Mouse (Mus musculus) kidney, adult 2 months (tissue): Measurements from ENCODE around the gene Psmd11. TPM values are rescaled to one million over a fixed set of nuclear protein-coding genes. Genes with fewer than 3 reads are reported as not detected.
A peak's percentile ranks its signal among the peaks of the same experiment; 100 is the strongest.

ENCODE experiments used
- DNase-seq: peaks from one replicate; pipeline ENCODE4 v3.0.0; 2021
- H3K27ac ChIP-seq: fragments of 200-500 bp; 2 replicates; pipeline ENCODE4 v1.5.1; 2012; ENCODE audit warnings: low read depth, low read length, control low read depth, inconsistent platforms; ENCODE audit not compliant: insufficient read depth
- H3K27me3 ChIP-seq: fragments of 200-500 bp; replicated peaks from 2 replicates; pipeline ENCODE4 v1.6.1; 2012; ENCODE audit warnings: mild to moderate bottlenecking, moderate library complexity, low read length, inconsistent platforms; ENCODE audit not compliant: control insufficient read depth, insufficient read depth
- H3K36me3 ChIP-seq: fragments of 200-500 bp; 2 replicates; pipeline ENCODE4 v1.6.1; 2012; ENCODE audit warnings: mild to moderate bottlenecking, moderate library complexity, low read length, inconsistent platforms; ENCODE audit not compliant: control insufficient read depth, insufficient read depth
- H3K4me1 ChIP-seq: fragments of 200-500 bp; 2 replicates; pipeline ENCODE4 v1.6.1; 2011; ENCODE audit warnings: low read length; ENCODE audit not compliant: control insufficient read depth, insufficient read depth
- H3K4me3 ChIP-seq: fragments of 200-500 bp; 2 replicates; pipeline ENCODE4 v1.5.1; 2011; ENCODE audit warnings: mild to moderate bottlenecking, low read depth, low read length, control low read depth; ENCODE audit not compliant: insufficient read depth
- CTCF ChIP-seq: fragments of 200-500 bp; conservative IDR thresholded peaks from 2 replicates; pipeline ENCODE4 v1.5.1; 2011; ENCODE audit warnings: low read depth, mild to moderate bottlenecking, control low read depth, low read length, moderate library complexity, mixed read lengths; ENCODE audit not compliant: insufficient read depth, insufficient read length
- POLR2A ChIP-seq: fragments of 200-500 bp; IDR thresholded peaks from one replicate; pipeline ENCODE4 v1.6.1; 2011; ENCODE audit warnings: low read depth, low read length, control low read depth
- WGBS: fragments of 180-500 bp; shearing (Covaris S2); methylation state at CpG from one replicate; pipeline ENCODE4 v1.1.7; 2018; 5-methylcytosine and 5-hydroxymethylcytosine counted together
- polyA plus RNA-seq: library from polyadenylated mRNA; depleted of rRNA; stranded (reverse); fragments of >200 nt; gene quantifications from 2 replicates; pipeline ENCODE4 v1.2.3, GENCODE M21; 2012; rRNA removed

Psmd11 gene
- polyA plus RNA-seq, 1 experiment = 52.8 TPM

- no peaks in the 10 kb centered on the region for H3K4me1 ChIP-seq
- no peak overlapping the region for H3K4me3 ChIP-seq
- 74% methylated on average over 1 of the region's 1 CpGs for WGBS
- DNase-seq = no peak
- TF ChIP-seq POLR2A (no peak), CTCF (no peak)
- H3K27ac ChIP-seq = no peak overlapping the region
- no peaks in the 10 kb centered on the region for H3K36me3 ChIP-seq
- H3K27me3 ChIP-seq = no peaks in the 10 kb centered on the region
These were observed 86.9 kb downstream of the Psmd11 start for GRCm38 (mm10) chr11:80515346-80515745.

GRCm38 (mm10) chr11:80515895-80516294 is 87.5 kb downstream of the Psmd11 start:
- no peak for DNase-seq
- no peaks in the 10 kb centered on the region for H3K4me1 ChIP-seq
- 91% methylated on average over 8 of the region's 8 CpGs for WGBS
- H3K4me3 ChIP-seq = no peak overlapping the region
- no peaks in the 10 kb centered on the region for H3K36me3 ChIP-seq
- TF ChIP-seq CTCF (no peak), POLR2A (no peak)
- no peaks in the 10 kb centered on the region for H3K27me3 ChIP-seq
- no peak overlapping the region for H3K27ac ChIP-seq

GRCm38 (mm10) chr11:80518421-80519367 is 90.3 kb downstream of the Psmd11 start:
- H3K4me1 ChIP-seq = 0 out of 2 replicates have a peak, but pooled peaks cover 5% of the 10 kb centered on the region
- H3K4me3 ChIP-seq = no peak overlapping the region
- WGBS = 61% methylated on average over 9 of the region's 9 CpGs
- H3K27me3 ChIP-seq = no peaks in the 10 kb centered on the region
- no peak overlapping the region for H3K27ac ChIP-seq
- H3K36me3 ChIP-seq = no peaks in the 10 kb centered on the region
- DNase-seq = peak; percentile 37
- TF ChIP-seq CTCF = no peak
- TF ChIP-seq POLR2A = no peak

DNA sequence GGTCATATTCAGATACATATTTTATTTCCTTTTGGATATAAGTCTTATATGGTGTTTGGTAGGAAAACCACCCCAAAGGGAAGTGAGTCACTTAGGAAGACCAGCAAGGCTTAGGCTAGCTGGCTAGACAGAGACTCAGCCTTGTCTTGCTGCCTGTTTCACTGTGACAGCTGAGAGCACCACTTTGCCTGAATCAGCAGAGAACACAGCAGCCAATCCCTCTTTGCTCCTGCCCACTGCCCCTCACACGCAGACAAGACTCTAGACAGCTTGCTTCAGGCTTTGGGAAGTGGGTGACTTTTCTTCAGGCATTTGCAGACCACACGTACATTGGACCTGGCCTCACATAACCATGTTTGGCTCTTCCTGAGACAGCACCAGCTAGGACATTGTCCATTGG is 92.7 kb downstream of the Psmd11 start:
- no peak overlapping the region for H3K27ac ChIP-seq
- H3K4me3 ChIP-seq = no peak overlapping the region
- H3K27me3 ChIP-seq = no peaks in the 10 kb centered on the region
- no peak for DNase-seq
- 70% methylated on average over 2 of the region's 2 CpGs for WGBS
- H3K4me1 ChIP-seq = 0 out of 2 replicates have a peak, but pooled peaks cover 5% of the 10 kb centered on the region
- no peaks in the 10 kb centered on the region for H3K36me3 ChIP-seq
- TF ChIP-seq CTCF (no peak), POLR2A (no peak)

Other genes starting within 250 kb of the Psmd11 start
- gene Rnf135, start 244.8 kb upstream of the Psmd11 start, polyA plus RNA-seq = 7.0 and 7.6 TPM in 2 replicates
- 13.7 and 18.3 TPM in 2 replicates for gene Rhot1, start 219.6 kb upstream of the Psmd11 start, polyA plus RNA-seq
- 2.6 and 2.8 TPM in 2 replicates for gene Rhbdl3, start 127.7 kb upstream of the Psmd11 start, polyA plus RNA-seq
- 4.1 and 5.0 TPM in 2 replicates for gene 5730455P16Rik, start 50.6 kb upstream of the Psmd11 start, polyA plus RNA-seq
- 66.8 and 72.8 TPM in 2 replicates for gene Zfp207, start 45.3 kb upstream of the Psmd11 start, polyA plus RNA-seq
- gene Cdk5r1, start 48.4 kb downstream of the Psmd11 start, polyA plus RNA-seq = 0.53 and 1.0 TPM in 2 replicates